Mouse (Mus musculus): Measurements from ENCODE around the gene Sema3g. TPM values are rescaled to one million over a fixed set of nuclear protein-coding genes. Genes with fewer than 3 reads are reported as not detected.

Gene Sema3g
- total and polyA plus RNA-seq, 3 experiments, result 0.04 to 0.25 TPM; not detected in 1

DNA sequence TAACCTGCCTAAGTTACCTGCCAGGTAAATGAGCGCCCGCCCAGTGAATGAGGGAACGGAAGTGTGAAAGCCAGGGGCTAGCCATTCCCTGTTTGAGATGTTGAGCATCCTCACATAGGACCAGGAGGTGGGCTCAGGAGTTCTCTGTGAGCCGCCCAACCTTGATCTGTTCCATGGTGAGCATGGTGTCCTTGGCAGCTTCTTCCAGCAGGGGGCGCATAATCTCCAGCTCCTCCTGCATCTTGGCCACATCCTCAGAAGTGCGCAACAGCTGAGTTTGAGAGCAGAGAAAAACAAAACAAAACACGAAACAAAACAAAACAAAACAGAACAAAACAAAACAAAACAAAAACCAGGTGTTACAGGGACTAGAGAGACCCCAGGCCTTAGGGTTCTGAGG is 54.5 kb downstream of the Sema3g start (continued):
- TF ChIP-seq POLR2A (IDR thresholded peaks at IDR 0.05; ENCODE audit: control insufficient read depth in 1 of 2, insufficient read depth in 1 of 2, low read depth in 1 of 2, low read length in 2 of 2, poor library complexity in 1 of 2) (no peak), CHD2 (IDR thresholded peaks at IDR 0.05; ENCODE audit: low read length) (no peak), TCF12 (IDR thresholded peaks at IDR 0.05; ENCODE audit: low read depth, low read length) (no peak), CTCF (IDR thresholded peaks at IDR 0.05 in 2 of 3, conservative IDR thresholded peaks at IDR 0.05 in 1 of 3; ENCODE audit: control insufficient read depth in 1 of 3, insufficient read depth in 1 of 3, low read depth in 2 of 3, low read length in 3 of 3, poor library complexity in 1 of 3, severe bottlenecking in 1 of 3) (peak; percentile 87 to 96 (median 94)), TBP (IDR thresholded peaks at IDR 0.05; ENCODE audit: low read depth, low read length) (no peak), ZMIZ1 (IDR thresholded peaks at IDR 0.05; ENCODE audit: low read depth, low read length) (no peak), BHLHE40 (IDR thresholded peaks at IDR 0.05; ENCODE audit: borderline replicate concordance, low read depth, low read length) (no peak), NRF1 (IDR thresholded peaks at IDR 0.05; ENCODE audit: insufficient read depth, low read depth, low read length, poor library complexity, severe bottlenecking) (no peak), GABPA (IDR thresholded peaks at IDR 0.05; ENCODE audit: low read depth, low read length) (no peak), MAX (IDR thresholded peaks at IDR 0.05; ENCODE audit: low read length) (no peak), ETS1 (IDR thresholded peaks at IDR 0.05; ENCODE audit: low read depth, low read length) (no peak), E2F4 (IDR thresholded peaks at IDR 0.05; ENCODE audit: borderline replicate concordance, low read depth, low read length) (no peak), MEF2A (IDR thresholded peaks at IDR 0.05; ENCODE audit: extremely low read depth, insufficient replicate concordance, low read depth, low read length, poor library complexity, severe bottlenecking) (no peak), EP300 (IDR thresholded peaks at IDR 0.05; ENCODE audit: low read depth in 1 of 2, low read length in 2 of 2) (no peak), HCFC1 (IDR thresholded peaks at IDR 0.05; ENCODE audit: low read depth, low read length) (no peak), RCOR1 (IDR thresholded peaks at IDR 0.05; ENCODE audit: low read depth, low read length) (no peak), SIN3A (IDR thresholded peaks at IDR 0.05; ENCODE audit: low read length) (no peak), JUND (IDR thresholded peaks at IDR 0.05; ENCODE audit: low read depth, low read length) (no peak)

Other genes starting within 250 kb of the Sema3g start
- 14.7 and 15.6 TPM in 2 replicates for gene Glt8d1, start 216.5 kb upstream of the Sema3g start, total RNA-seq (2012; rRNA removed)
- 10 to 100 TPM in 1 of 2 experiments, not detected in 1; 19.2 TPM for gene Glt8d1, start 216.5 kb upstream of the Sema3g start, polyA plus RNA-seq (2012; ENCODE audit: insufficient read depth in 1 of 2, insufficient read length in 2 of 2, low read depth in 1 of 2, low replicate concordance in 2 of 2, missing spikeins in 1 of 2)
- 165 and 208 TPM in 2 replicates for gene Spcs1, start 216.2 kb upstream of the Sema3g start, total RNA-seq (2012; rRNA removed)
- 100 to 1,000 TPM; 188 to 419 TPM for gene Spcs1, start 216.2 kb upstream of the Sema3g start, polyA plus RNA-seq (2012; ENCODE audit: insufficient read depth in 1 of 2, insufficient read length in 2 of 2, low read depth in 1 of 2, low replicate concordance in 2 of 2, missing spikeins in 1 of 2)
- gene Pbrm1, start 198.7 kb upstream of the Sema3g start, total RNA-seq (2012; rRNA removed), result 28.7 and 31.1 TPM in 2 replicates
- gene Pbrm1, start 198.7 kb upstream of the Sema3g start, polyA plus RNA-seq (2012; ENCODE audit: insufficient read depth in 1 of 2, insufficient read length in 2 of 2, low read depth in 1 of 2, low replicate concordance in 2 of 2, missing spikeins in 1 of 2), result 10 to 100 TPM; 32.4 to 62.0 TPM
- gene Gnl3, start 198.7 kb upstream of the Sema3g start, total RNA-seq (2012; rRNA removed), result 217 and 257 TPM in 2 replicates
- gene Gnl3, start 198.7 kb upstream of the Sema3g start, polyA plus RNA-seq (2012; ENCODE audit: insufficient read depth in 1 of 2, insufficient read length in 2 of 2, low read depth in 1 of 2, low replicate concordance in 2 of 2, missing spikeins in 1 of 2), result 100 to 1,000 TPM; 151 to 332 TPM
- 78.8 and 122 TPM in 2 replicates for gene Smim4, start 88.9 kb upstream of the Sema3g start, total RNA-seq (2012; rRNA removed)
- 10 to 100 TPM in 1 of 2 experiments, not detected in 1; 87.8 TPM for gene Smim4, start 88.9 kb upstream of the Sema3g start, polyA plus RNA-seq (2012; ENCODE audit: insufficient read depth in 1 of 2, insufficient read length in 2 of 2, low read depth in 1 of 2, low replicate concordance in 2 of 2, missing spikeins in 1 of 2)
- gene Nt5dc2, start 86.8 kb upstream of the Sema3g start, total RNA-seq (2012; rRNA removed), result 168 and 172 TPM in 2 replicates
- gene Nt5dc2, start 86.8 kb upstream of the Sema3g start, polyA plus RNA-seq (2012; ENCODE audit: insufficient read depth in 1 of 2, insufficient read length in 2 of 2, low read depth in 1 of 2, low replicate concordance in 2 of 2, missing spikeins in 1 of 2), result 100 to 1,000 TPM; 291 to 349 TPM
- gene Stab1, start 49.2 kb upstream of the Sema3g start, total RNA-seq (2012; rRNA removed), result 0.15 TPM in 1 of 2 replicates, not detected in the other
- under 1 TPM in 1 of 2 experiments, not detected in 1; 0.40 TPM for gene Stab1, start 49.2 kb upstream of the Sema3g start, polyA plus RNA-seq (2012; ENCODE audit: insufficient read depth in 1 of 2, insufficient read length in 2 of 2, low read depth in 1 of 2, low replicate concordance in 2 of 2, missing spikeins in 1 of 2)
- gene Tnnc1, start 9.5 kb upstream of the Sema3g start, total RNA-seq (2012; rRNA removed), result not detected in 2 replicates
- under 1 TPM in 1 of 2 experiments, not detected in 1; 0.19 TPM for gene Tnnc1, start 9.5 kb upstream of the Sema3g start, polyA plus RNA-seq (2012; ENCODE audit: insufficient read depth in 1 of 2, insufficient read length in 2 of 2, low read depth in 1 of 2, low replicate concordance in 2 of 2, missing spikeins in 1 of 2)
- gene Nisch, start 914 bp upstream of the Sema3g start, total RNA-seq (2012; rRNA removed), result 49.1 and 53.0 TPM in 2 replicates
- 100 to 1,000 TPM in 1 of 2 experiments, not detected in 1; 154 TPM for gene Nisch, start 914 bp upstream of the Sema3g start, polyA plus RNA-seq (2012; ENCODE audit: insufficient read depth in 1 of 2, insufficient read length in 2 of 2, low read depth in 1 of 2, low replicate concordance in 2 of 2, missing spikeins in 1 of 2)
- 6.0 and 6.7 TPM in 2 replicates for gene Phf7, start 33.5 kb downstream of the Sema3g start, total RNA-seq (2012; rRNA removed)
- gene Phf7, start 33.5 kb downstream of the Sema3g start, polyA plus RNA-seq (2012; ENCODE audit: insufficient read depth in 1 of 2, insufficient read length in 2 of 2, low read depth in 1 of 2, low replicate concordance in 2 of 2, missing spikeins in 1 of 2), result 1 to 10 TPM in 1 of 2 experiments, not detected in 1; 7.6 TPM
- gene Bap1, start 33.6 kb downstream of the Sema3g start, total RNA-seq (2012; rRNA removed), result 70.1 and 85.4 TPM in 2 replicates
- 100 to 1,000 TPM; 112 to 177 TPM for gene Bap1, start 33.6 kb downstream of the Sema3g start, polyA plus RNA-seq (2012; ENCODE audit: insufficient read depth in 1 of 2, insufficient read length in 2 of 2, low read depth in 1 of 2, low replicate concordance in 2 of 2, missing spikeins in 1 of 2)
- gene Dnah1, start 106.0 kb downstream of the Sema3g start, total RNA-seq (2012; rRNA removed), result 0.03 and 0.04 TPM in 2 replicates
- gene Dnah1, start 106.0 kb downstream of the Sema3g start, polyA plus RNA-seq (2012; ENCODE audit: insufficient read depth in 1 of 2, insufficient read length in 2 of 2, low read depth in 1 of 2, low replicate concordance in 2 of 2, missing spikeins in 1 of 2), result under 1 TPM in 1 of 2 experiments, not detected in 1; 0.11 TPM
- gene Capn7, start 118.8 kb downstream of the Sema3g start, total RNA-seq (2012; rRNA removed), result 23.2 and 24.9 TPM in 2 replicates
- 10 to 100 TPM; 30.0 to 83.7 TPM for gene Capn7, start 118.8 kb downstream of the Sema3g start, polyA plus RNA-seq (2012; ENCODE audit: insufficient read depth in 1 of 2, insufficient read length in 2 of 2, low read depth in 1 of 2, low replicate concordance in 2 of 2, missing spikeins in 1 of 2)
- 0.19 and 0.36 TPM in 2 replicates for gene Sh3bp5, start 218.2 kb downstream of the Sema3g start, total RNA-seq (2012; rRNA removed)
- gene Sh3bp5, start 218.2 kb downstream of the Sema3g start, polyA plus RNA-seq (2012; ENCODE audit: insufficient read depth in 1 of 2, insufficient read length in 2 of 2, low read depth in 1 of 2, low replicate concordance in 2 of 2, missing spikeins in 1 of 2), result 1 to 10 TPM in 1 of 2 experiments, not detected in 1; 1.0 TPM